Mouse (Mus musculus): ENCODE results near the gene Nup160. TPM values are rescaled to one million over a fixed set of nuclear protein-coding genes. Genes with fewer than 3 reads are reported as not detected.

Nup160 gene
- polyA plus RNA-seq, 1 experiment from 2014 or later, result 26.8 TPM

DNA sequence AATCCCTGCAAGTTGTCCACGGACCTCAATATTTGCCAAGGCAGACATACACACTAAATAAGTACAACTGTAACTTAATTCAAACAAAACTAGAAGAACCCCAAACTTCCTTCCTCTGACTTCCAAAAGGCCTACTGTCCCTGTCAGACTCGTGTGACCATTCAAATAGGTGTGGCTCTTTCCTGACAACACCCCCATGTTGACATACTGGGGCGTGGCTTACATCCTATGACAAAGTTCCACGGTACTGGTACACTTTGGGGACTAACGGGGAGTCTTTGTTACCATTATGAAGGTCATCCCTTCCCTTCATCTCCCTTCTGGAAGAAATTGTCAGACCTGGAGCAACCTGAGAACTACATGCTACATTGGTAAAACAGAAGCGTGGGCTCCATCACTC lies 29.9 kb upstream of the Nup160 start:
- Histone ChIP-seq H3K9me3 (no peaks in the 10 kb centered on the region), H3K27ac (no peak overlapping the region), H3K9ac (replicated peaks) (no peak overlapping the region), H3K4me2 (replicated peaks) (no peak overlapping the region), H3K27me3 (no peaks in the 10 kb centered on the region), H3K36me3 (no peaks in the 10 kb centered on the region), H3K4me1 (replicated peaks) (no peaks in the 10 kb centered on the region), H3K4me3 (replicated peaks) (no peak overlapping the region)
- 79% methylated on average over 6 of the region's 6 CpGs for WGBS
- ATAC-seq, result no peak

DNA sequence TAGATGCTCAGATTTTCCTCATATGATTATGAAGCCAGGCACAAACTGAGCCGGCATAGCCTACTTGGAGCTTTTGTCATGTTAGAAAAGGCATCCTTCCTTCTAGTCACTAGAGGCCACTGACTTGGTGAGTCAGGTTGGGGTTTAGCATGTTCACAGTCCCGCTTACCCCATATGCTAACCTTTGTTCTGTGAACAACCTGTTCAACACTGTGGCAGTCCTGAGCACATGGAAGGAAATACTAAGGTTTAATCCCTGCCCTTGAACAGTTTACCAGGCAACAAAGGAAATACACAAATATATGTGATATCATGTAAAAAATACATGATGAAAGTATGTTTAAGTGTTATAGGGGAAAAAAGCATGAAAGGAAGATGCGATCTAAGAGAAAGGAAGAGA lies 27.6 kb upstream of the Nup160 start:
- Histone ChIP-seq H3K9ac (replicated peaks) (no peak overlapping the region), H3K36me3 (no peaks in the 10 kb centered on the region), H3K27me3 (no peaks in the 10 kb centered on the region), H3K27ac (no peak overlapping the region), H3K9me3 (no peaks in the 10 kb centered on the region), H3K4me1 (replicated peaks) (no peaks in the 10 kb centered on the region), H3K4me3 (replicated peaks) (no peak overlapping the region), H3K4me2 (replicated peaks) (no peak overlapping the region)
- ATAC-seq, result no peak
- WGBS, result 90% methylated on average over 3 of the region's 3 CpGs

DNA sequence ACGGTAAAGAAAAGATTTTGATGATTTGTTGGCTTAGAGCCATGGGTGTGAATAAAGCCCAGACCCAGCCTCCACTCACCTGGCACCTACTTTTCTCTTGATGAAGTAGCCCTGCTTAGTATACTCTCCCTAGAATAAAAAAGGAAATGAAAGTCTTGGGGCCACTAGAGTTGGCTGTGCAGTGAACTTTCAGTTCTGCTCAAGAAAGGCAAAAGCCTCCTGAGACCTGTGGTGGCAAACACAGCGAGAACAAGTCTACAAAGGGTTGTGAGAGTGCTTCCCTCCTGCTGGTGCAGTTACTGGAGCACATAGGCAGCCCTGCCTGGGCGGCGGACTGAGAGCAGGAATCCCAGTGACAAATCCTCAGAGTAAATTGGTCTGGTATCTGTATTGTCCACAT lies 27.1 kb upstream of the Nup160 start:
- H3K4me3 ChIP-seq (replicated peaks), result no peak overlapping the region
- H3K36me3 ChIP-seq, result no peaks in the 10 kb centered on the region
- no peak overlapping the region for H3K9ac ChIP-seq (replicated peaks)
- no peak overlapping the region for H3K4me2 ChIP-seq (replicated peaks)
- no peaks in the 10 kb centered on the region for H3K9me3 ChIP-seq
- WGBS, result 78% methylated on average over 4 of the region's 4 CpGs
- no peaks in the 10 kb centered on the region for H3K27me3 ChIP-seq
- ATAC-seq, result no peak
- no peak overlapping the region for H3K27ac ChIP-seq
- no peaks in the 10 kb centered on the region for H3K4me1 ChIP-seq (replicated peaks)

DNA sequence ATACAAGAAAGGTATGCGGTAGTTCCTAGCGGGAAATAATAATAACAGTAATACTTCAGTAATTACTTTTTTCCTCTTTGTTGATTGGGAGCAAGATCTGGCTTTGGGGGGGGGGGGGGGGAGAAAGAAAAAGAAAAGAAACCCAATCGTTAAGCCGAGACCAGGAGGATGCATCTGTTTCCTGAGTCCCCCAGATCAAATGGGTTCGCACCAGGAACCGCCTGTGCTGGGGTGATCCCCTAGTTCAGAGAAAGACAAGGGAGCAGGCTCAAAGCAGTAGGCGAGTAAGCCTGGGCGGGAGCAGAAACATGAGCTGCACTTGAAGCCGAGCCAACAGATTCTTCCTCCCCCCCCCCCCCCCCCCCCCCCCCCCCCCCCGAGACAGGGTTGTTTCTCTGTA lies 24.9 kb upstream of the Nup160 start:
- ATAC-seq, result no peak
- Histone ChIP-seq H3K9ac (replicated peaks) (no peak overlapping the region), H3K4me3 (replicated peaks) (no peak overlapping the region), H3K4me1 (replicated peaks) (no peaks in the 10 kb centered on the region), H3K36me3 (no peaks in the 10 kb centered on the region), H3K27me3 (no peaks in the 10 kb centered on the region), H3K9me3 (no peaks in the 10 kb centered on the region), H3K4me2 (replicated peaks) (no peak overlapping the region), H3K27ac (no peak overlapping the region)
- WGBS, result 82% methylated on average over 9 of the region's 10 CpGs

DNA sequence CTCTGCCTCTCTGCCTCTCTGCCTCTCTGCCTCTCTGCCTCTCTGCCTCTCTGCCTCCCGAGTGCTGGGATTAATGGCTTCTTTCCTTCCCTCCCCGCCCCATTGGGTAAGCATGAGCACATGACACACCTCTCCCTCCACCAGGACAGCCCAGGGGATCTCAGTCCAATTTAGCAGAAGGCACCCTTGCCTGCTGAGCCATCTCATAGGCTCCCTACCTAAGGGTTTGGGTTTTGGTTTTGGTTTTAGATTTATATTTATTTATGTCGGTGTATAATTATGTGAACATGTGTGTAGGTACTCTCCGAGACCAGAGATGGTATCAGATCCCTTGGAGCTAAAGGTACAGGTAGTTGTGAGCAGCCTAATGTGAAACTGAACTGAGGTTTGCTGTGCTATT lies 24.0 kb upstream of the Nup160 start:
- no peaks in the 10 kb centered on the region for H3K27me3 ChIP-seq

DNA sequence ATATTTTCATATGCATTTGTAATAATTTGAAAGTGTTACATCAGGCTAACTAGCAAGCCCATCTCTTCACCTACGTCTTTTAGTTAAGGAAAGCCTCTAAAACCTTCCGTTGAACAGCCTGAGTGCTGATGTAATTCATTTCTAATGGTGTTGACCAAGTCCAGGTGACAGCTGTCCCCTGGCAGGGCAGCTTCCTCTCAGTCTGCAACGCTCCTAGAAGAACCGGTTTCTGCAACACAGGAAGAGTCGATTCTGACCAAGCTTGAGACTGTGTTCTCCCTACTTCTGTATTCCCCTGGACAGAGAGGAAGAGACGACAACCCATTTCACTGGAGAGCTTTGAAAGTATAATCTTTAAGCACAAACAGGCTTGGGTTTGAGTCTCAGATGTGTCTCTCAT lies 21.6 kb upstream of the Nup160 start:
- Histone ChIP-seq H3K4me2 (replicated peaks) (no peak overlapping the region), H3K4me1 (replicated peaks) (no peaks in the 10 kb centered on the region), H3K27me3 (no peaks in the 10 kb centered on the region), H3K36me3 (no peaks in the 10 kb centered on the region), H3K4me3 (replicated peaks) (no peak overlapping the region), H3K27ac (no peak overlapping the region), H3K9me3 (no peaks in the 10 kb centered on the region), H3K9ac (replicated peaks) (no peak overlapping the region)
- WGBS, result 85% methylated on average over 6 of the region's 6 CpGs
- ATAC-seq, result no peak

More for the DNA sequence above, 24.0 kb upstream of the Nup160 start:
- WGBS, result 69% methylated on average over 4 of the region's 4 CpGs
- Histone ChIP-seq H3K4me1 (replicated peaks) (no peaks in the 10 kb centered on the region), H3K36me3 (no peaks in the 10 kb centered on the region), H3K4me2 (replicated peaks) (no peak overlapping the region), H3K27ac (no peak overlapping the region), H3K9me3 (no peaks in the 10 kb centered on the region), H3K4me3 (replicated peaks) (no peak overlapping the region), H3K9ac (replicated peaks) (no peak overlapping the region)
- no peak for ATAC-seq

DNA sequence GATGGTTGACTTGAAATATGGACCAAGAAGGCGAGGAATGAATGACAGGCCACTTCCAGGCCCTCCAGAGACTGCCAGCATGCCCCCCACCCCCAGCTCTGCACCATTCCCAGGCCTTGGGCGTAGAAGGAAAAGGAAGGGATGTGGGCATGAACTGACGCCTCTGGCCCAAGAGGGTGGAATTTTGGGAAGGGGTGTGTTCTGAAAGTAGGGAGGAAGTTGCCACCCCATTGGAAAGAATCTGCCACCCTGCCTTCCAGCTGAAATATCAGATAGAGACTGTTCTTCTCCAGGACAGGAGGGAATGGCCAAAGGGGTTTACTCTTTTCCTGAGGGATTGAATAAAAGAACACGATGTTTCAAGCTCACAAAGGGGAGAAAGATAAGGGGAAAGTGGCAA lies 18.4 kb upstream of the Nup160 start:
- no peaks in the 10 kb centered on the region for H3K27me3 ChIP-seq
- H3K4me3 ChIP-seq (replicated peaks), result no peak overlapping the region
- no peaks in the 10 kb centered on the region for H3K36me3 ChIP-seq
- ATAC-seq, result no peak
- WGBS, result 74% methylated on average over 4 of the region's 4 CpGs
- H3K4me2 ChIP-seq (replicated peaks), result no peak overlapping the region
- no peaks in the 10 kb centered on the region for H3K9me3 ChIP-seq
- H3K27ac ChIP-seq, result no peak overlapping the region
- no peak overlapping the region for H3K9ac ChIP-seq (replicated peaks)
- H3K4me1 ChIP-seq (replicated peaks), result no peaks in the 10 kb centered on the region

DNA sequence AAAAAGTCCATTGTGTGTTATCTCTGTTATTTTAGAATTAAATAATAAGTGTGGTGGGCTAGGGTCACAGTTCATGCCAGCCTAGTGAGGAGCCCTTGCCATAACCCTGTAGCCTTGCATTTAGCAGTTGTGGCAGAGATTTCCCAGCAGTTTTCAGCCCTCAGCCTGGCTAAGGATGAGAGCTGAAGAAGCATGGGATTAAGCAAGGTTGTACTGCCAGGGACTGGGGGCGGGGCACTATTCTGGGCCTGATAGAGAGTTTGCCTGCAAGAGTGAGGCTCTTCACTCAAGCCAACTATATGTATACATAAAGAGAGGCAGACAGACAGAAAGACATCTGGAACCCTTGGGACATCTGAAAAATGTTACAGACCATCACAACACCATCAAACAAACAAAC lies 18.0 kb upstream of the Nup160 start:
- H3K27ac ChIP-seq, result no peak overlapping the region
- ATAC-seq, result no peak
- no peaks in the 10 kb centered on the region for H3K4me1 ChIP-seq (replicated peaks)
- no peak overlapping the region for H3K9ac ChIP-seq (replicated peaks)
- H3K4me2 ChIP-seq (replicated peaks), result no peak overlapping the region
- H3K9me3 ChIP-seq, result no peaks in the 10 kb centered on the region
- no peak overlapping the region for H3K4me3 ChIP-seq (replicated peaks)
- no peaks in the 10 kb centered on the region for H3K27me3 ChIP-seq
- H3K36me3 ChIP-seq, result no peaks in the 10 kb centered on the region
- 89% methylated on average over 1 of the region's 1 CpGs for WGBS

DNA sequence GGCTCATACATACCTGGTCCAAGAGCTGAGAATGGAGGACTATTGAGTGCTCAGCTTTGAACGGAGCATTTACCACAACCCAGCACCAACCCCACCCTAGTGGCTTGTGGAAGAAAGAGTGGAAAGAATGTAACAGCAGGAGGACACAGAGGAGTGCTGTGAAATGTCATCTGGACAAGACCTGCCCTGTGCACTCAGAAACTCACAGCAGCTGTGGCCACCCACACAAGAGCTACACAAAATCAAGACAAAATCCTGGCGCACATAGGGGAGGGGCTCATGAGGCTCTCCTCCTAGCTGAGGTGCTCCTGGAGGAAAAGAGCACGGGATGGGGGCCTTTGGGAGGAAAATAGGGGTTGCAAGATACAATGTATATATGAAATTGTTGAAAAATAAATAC lies 17.4 kb upstream of the Nup160 start:
- no peak overlapping the region for H3K4me3 ChIP-seq (replicated peaks)
- WGBS, result 61% methylated on average over 3 of the region's 3 CpGs
- ATAC-seq, result no peak
- no peak overlapping the region for H3K27ac ChIP-seq
- no peak overlapping the region for H3K9ac ChIP-seq (replicated peaks)
- no peak overlapping the region for H3K4me2 ChIP-seq (replicated peaks)
- H3K4me1 ChIP-seq (replicated peaks), result no peaks in the 10 kb centered on the region
- H3K9me3 ChIP-seq, result no peaks in the 10 kb centered on the region
- H3K36me3 ChIP-seq, result no peaks in the 10 kb centered on the region
- H3K27me3 ChIP-seq, result no peaks in the 10 kb centered on the region

DNA sequence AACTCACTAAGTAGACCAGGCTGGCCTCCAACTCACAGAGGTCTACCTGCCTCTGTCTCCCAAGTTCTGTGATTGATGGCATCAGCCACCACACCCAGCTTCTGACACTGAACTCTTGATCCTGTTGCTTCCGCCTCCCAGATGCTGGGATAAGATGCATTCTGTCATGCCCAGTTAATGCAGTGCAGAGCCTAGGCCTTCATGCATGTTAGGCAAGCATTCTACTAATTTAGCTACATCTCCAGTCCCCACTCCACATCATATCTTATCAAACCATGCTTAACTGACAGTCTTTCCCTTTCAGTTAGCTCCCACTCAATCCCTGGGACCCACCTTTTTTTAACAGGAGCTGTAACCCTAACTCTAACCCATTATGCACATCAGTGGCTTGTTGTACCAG lies 16.1 kb upstream of the Nup160 start:
- no peak for ATAC-seq
- Histone ChIP-seq H3K9ac (replicated peaks) (no peak overlapping the region), H3K27me3 (no peaks in the 10 kb centered on the region), H3K4me2 (replicated peaks) (no peak overlapping the region), H3K4me1 (replicated peaks) (no peaks in the 10 kb centered on the region), H3K4me3 (replicated peaks) (no peak overlapping the region), H3K27ac (no peak overlapping the region), H3K36me3 (no peaks in the 10 kb centered on the region), H3K9me3 (no peaks in the 10 kb centered on the region)
- WGBS, result 91% methylated on average over 1 of the region's 1 CpGs

DNA sequence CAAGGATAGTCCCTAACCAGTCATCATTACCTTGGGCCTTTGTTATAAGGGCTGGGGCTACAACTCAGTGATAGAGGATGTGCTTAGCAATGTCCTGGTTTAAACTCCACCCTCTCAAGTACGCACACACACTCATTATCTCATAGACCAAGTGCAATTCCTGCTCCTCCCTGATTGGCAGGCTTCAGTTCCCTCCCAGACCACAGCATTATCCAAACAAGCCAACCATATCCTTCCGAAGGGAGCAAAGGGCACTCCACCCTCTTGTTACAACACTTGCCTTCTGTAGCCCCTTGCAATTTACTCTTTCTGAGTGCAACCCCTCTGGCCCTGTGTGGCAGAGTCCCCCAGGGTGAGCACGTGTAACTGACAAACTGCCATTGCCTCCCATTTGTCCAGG lies 15.6 kb upstream of the Nup160 start:
- Histone ChIP-seq H3K36me3 (no peaks in the 10 kb centered on the region), H3K4me1 (replicated peaks) (no peaks in the 10 kb centered on the region), H3K9me3 (no peaks in the 10 kb centered on the region), H3K27me3 (no peaks in the 10 kb centered on the region), H3K9ac (replicated peaks) (no peak overlapping the region), H3K27ac (no peak overlapping the region), H3K4me2 (replicated peaks) (no peak overlapping the region), H3K4me3 (replicated peaks) (no peak overlapping the region)
- 54% methylated on average over 3 of the region's 3 CpGs for WGBS
- no peak for ATAC-seq

DNA sequence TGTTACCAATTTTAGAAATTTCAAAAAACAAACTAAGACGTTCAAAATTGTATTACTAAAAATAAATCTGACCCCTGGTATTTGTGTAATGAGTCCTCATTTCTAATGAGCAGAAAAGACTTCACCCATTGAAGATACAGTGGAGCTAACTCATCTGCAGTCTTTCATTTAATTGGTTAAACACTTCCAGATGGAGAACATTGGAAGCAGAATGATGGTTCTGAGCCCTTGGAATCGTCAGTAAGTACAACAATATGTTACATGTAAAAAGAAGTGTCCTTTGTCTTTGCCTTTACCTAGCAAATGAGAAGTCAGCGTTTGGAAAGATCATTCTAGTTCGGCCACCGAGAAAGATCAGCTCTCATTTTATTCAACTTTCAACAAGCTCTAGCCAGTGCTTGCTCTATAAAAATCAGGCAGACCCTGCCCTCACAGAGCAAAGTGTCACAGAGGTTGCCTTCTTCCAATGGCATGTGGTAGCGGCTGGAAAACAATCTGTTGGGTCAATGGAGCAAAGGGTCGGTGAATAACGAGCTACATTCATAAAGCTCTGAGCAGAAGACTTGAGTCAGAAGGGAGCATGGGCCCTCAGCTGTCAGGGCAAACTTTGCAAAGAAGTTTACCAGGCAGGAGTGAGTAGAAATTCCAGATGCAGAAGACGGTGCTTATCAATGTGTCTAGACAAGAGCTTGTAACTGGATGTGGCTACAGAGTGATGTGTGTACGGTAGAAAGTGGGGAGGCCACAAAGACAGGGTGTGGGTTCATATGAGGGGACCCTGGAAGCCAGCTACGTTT lies 10.2 kb upstream of the Nup160 start:
- ATAC-seq, result 0 out of 2 replicates have a peak, but pooled peaks have one; percentile 4
- Histone ChIP-seq H3K27me3 (no peaks in the 10 kb centered on the region), H3K9ac (replicated peaks) (no peak overlapping the region), H3K27ac (no peak overlapping the region), H3K4me1 (replicated peaks) (no peaks in the 10 kb centered on the region), H3K9me3 (no peaks in the 10 kb centered on the region), H3K4me2 (replicated peaks) (no peak overlapping the region), H3K36me3 (no peaks in the 10 kb centered on the region), H3K4me3 (replicated peaks) (no peak overlapping the region)
- 75% methylated on average over 11 of the region's 11 CpGs for WGBS
